ENCODE assay signal across 11 mouse cellular contexts in the genomic region with DNA sequence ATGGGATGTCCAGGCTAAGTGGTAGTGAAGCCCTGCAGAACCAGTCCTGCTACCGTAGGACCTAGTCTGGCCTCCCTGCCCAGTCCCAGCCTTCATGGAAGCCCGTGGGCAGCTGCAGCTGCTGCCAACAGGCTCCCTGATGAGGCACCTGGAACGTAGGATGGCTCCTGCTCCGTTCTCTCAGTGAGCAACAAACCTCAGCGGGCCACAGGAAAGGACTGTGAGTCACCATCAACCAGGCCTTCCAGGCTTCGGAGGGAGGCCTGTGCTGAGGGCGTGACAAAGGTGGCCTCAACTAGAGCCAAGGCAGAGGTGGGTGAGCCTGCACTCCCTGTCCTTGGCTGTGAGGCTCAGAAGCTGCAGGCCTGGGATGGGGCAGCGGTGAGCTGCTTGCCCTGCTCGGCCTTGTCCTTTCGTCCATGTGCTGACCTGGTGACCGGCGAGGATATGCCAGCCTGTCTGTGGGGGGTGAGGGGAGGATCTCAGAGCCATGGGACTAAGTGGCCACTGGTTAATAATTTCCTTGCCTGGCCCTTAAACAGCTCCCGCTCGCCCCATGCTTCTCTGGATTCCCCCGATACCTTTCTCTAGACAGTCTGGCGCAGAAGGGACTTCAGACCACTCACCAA. TPM values are rescaled to one million over a fixed set of nuclear protein-coding genes. Genes with fewer than 3 reads are reported as not detected.
DNase-seq lines count a peak whose midpoint lies in the region; ATAC-seq and TF ChIP-seq lines count a peak whose summit lies in the region.
"Had no signal": no experiment of that assay in that cellular context is flagged by ENCODE, and none has a peak within 500 bp of the region (broad histone marks: within the 10 kb centered on the region; RNA-seq: fewer than 3 reads in every experiment).

No protein-coding gene starts in this region.

- 63% methylated on average over 16 of the region's 16 CpGs for WGBS in stomach, embryonic 16.5 days
- WGBS in cerebellum, adult 2 months, result 86% methylated on average over 16 of the region's 16 CpGs

- TF ChIP-seq CTCF in cerebellum, adult 2 months (IDR thresholded peaks at IDR 0.05; ENCODE audit: borderline replicate concordance, insufficient read depth, low read depth, low read length), result no peak

- H3K9me3 ChIP-seq in stomach, embryonic 16.5 days (replicated peaks; ENCODE audit: control insufficient read depth, low read length), result no peaks in the 10 kb centered on the region
- H3K9me3 ChIP-seq: liver, embryonic 12.5 days; midbrain, embryonic 12.5 days had no signal

- peak overlapping the region; percentile 84 for H3K4me2 ChIP-seq in stomach, embryonic 16.5 days (ENCODE audit: low read depth, low read length)
- H3K4me2 ChIP-seq: liver, embryonic 12.5 days; midbrain, embryonic 12.5 days had no signal

- peaks cover 7% of the 10 kb centered on the region; the same call in 1 of the 2 replicates for H3K27me3 ChIP-seq in stomach, embryonic 16.5 days (ENCODE audit: control insufficient read depth, insufficient read depth, low read length)
- H3K27me3 ChIP-seq in cerebellum, adult 2 months (ENCODE audit: control insufficient read depth, insufficient read depth, low read length), result peaks cover 5% of the 10 kb centered on the region; the same call in 1 of the 2 replicates

- ATAC-seq in CD4-positive, CD25-positive, alpha-beta regulatory T cell, adult 4 months, result no peak
- ATAC-seq in stomach, embryonic 16.5 days (ENCODE audit: insufficient read depth, low FRiP score), result peak; percentile 34; the same call in 1 of the 2 replicates
- ATAC-seq: liver, embryonic 12.5 days had no signal

- H3K4me1 ChIP-seq in stomach, embryonic 16.5 days (ENCODE audit: control insufficient read depth, insufficient read depth, low read length), result peaks cover 22% of the 10 kb centered on the region
- H3K4me1 ChIP-seq in cerebellum, adult 2 months (ENCODE audit: control insufficient read depth, insufficient read depth, low read length), result peaks cover 3% of the 10 kb centered on the region; the same call in 1 of the 2 replicates

- H3K27ac ChIP-seq in stomach, embryonic 16.5 days (ENCODE audit: low read length), result peak overlapping the region; percentile 89
- H3K27ac ChIP-seq in cerebellum, adult 2 months (ENCODE audit: insufficient read depth, low read length), result no peak overlapping the region
- H3K27ac ChIP-seq: liver, embryonic 12.5 days; midbrain, embryonic 12.5 days had no signal

- no peaks in the 10 kb centered on the region for H3K36me3 ChIP-seq in stomach, embryonic 16.5 days (ENCODE audit: control insufficient read depth, insufficient read depth, low read length)
- H3K36me3 ChIP-seq: liver, embryonic 12.5 days; midbrain, embryonic 12.5 days had no signal

- TF ChIP-seq POLR2A in cerebellum, adult 2 months (IDR thresholded peaks at IDR 0.05; ENCODE audit: borderline replicate concordance, insufficient read depth, low read length), result no peak

- H3K4me3 ChIP-seq in stomach, embryonic 16.5 days (replicated peaks; ENCODE audit: low read length), result peak overlapping the region; percentile 57
- H3K4me3 ChIP-seq in cerebellum, adult 2 months (replicated peaks; ENCODE audit: insufficient read depth, low read depth, low read length), result no peak overlapping the region
- H3K4me3 ChIP-seq: liver, embryonic 12.5 days; midbrain, embryonic 12.5 days had no signal

- H3K9ac ChIP-seq in stomach, embryonic 16.5 days (ENCODE audit: low read length), result peak overlapping the region; percentile 76
- H3K9ac ChIP-seq: liver, embryonic 12.5 days; midbrain, embryonic 12.5 days had no signal

- peak; percentile 32 for DNase-seq in CD4-positive, CD25-positive, alpha-beta regulatory T cell, adult 2 months (ENCODE audit: low read depth, low spot score)
- peak; percentile 21 for DNase-seq in right cerebral cortex, adult 18-20 months
- no peak for DNase-seq in right cerebral cortex, postnatal 10 days (ENCODE audit: low spot score in 2 of 2)
- DNase-seq in kidney, adult 8-10 months, result peak; percentile 89 to 91
- DNase-seq in cerebellum, adult 2 months, result no peak
- no peak for DNase-seq in embryo, embryonic 11 days
- DNase-seq: layer of hippocampus, postnatal 36 days had no signal

RNA-seq across cellular contexts. Expression of gene Lad1, which starts 2.5 kb away (rescaled TPM):
- polyA plus RNA-seq in CD4-positive, CD25-positive, alpha-beta regulatory T cell, adult 4 months (2017; shearing (Covaris generic)), result 10 to 100 TPM in 1 of 2 experiments, 1 to 10 TPM in 1; 9.2 to 13.6 TPM
- 109 and 142 TPM in 2 replicates for polyA plus RNA-seq in stomach, embryonic 16.5 days (2015; fragmentation: Nextera tagmentation; extraction: Ambion mirVana)
- polyA plus RNA-seq in cerebellum, adult 2 months (2012; rRNA removed), result 0.76 and 1.2 TPM in 2 replicates

RNA-seq across cellular contexts. Expression of gene Tnnt2, which starts 15.3 kb away (rescaled TPM):
- polyA plus RNA-seq in CD4-positive, CD25-positive, alpha-beta regulatory T cell, adult 4 months (2017; shearing (Covaris generic)), result 1 to 10 TPM in 1 of 2 experiments, under 1 TPM in 1; 0.83 to 1.4 TPM
- polyA plus RNA-seq in stomach, embryonic 16.5 days (2015; fragmentation: Nextera tagmentation; extraction: Ambion mirVana), result 40.8 and 48.4 TPM in 2 replicates
- polyA plus RNA-seq in cerebellum, adult 2 months (2012; rRNA removed), result 1.4 and 2.8 TPM in 2 replicates

RNA-seq across cellular contexts. Expression of gene Tnni1, which starts 41.6 kb away (rescaled TPM):
- not detected for polyA plus RNA-seq in CD4-positive, CD25-positive, alpha-beta regulatory T cell, adult 4 months (2017; shearing (Covaris generic))
- polyA plus RNA-seq in stomach, embryonic 16.5 days (2015; fragmentation: Nextera tagmentation; extraction: Ambion mirVana), result 6.2 and 84.9 TPM in 2 replicates
- polyA plus RNA-seq in cerebellum, adult 2 months (2012; rRNA removed), result 22.1 and 25.9 TPM in 2 replicates

RNA-seq across cellular contexts. Expression of gene Phlda3, which starts 54.9 kb away (rescaled TPM):
- polyA plus RNA-seq in CD4-positive, CD25-positive, alpha-beta regulatory T cell, adult 4 months (2017; shearing (Covaris generic)), result under 1 TPM; 0.58 to 0.98 TPM
- 77.4 and 80.5 TPM in 2 replicates for polyA plus RNA-seq in stomach, embryonic 16.5 days (2015; fragmentation: Nextera tagmentation; extraction: Ambion mirVana)
- 72.7 and 93.0 TPM in 2 replicates for polyA plus RNA-seq in cerebellum, adult 2 months (2012; rRNA removed)

Comparison
In these comparisons a context has a peak if more than half of its experiments do, and no peak if none do; other contexts are left out.
1. DNase-seq: peak in CD4-positive, CD25-positive, alpha-beta regulatory T cell, adult 2 months (single experiment), right cerebral cortex, adult 18-20 months (single experiment) and kidney, adult 8-10 months (2 of 2); none in right cerebral cortex, postnatal 10 days (0 of 2), cerebellum, adult 2 months (0 of 2) and embryo, embryonic 11 days (single experiment).
2. RNA of gene Tnnt2, which starts 15.3 kb away (polyA plus RNA-seq): 40.8 to 48.4 TPM in stomach, embryonic 16.5 days; 1.4 to 2.8 TPM in cerebellum, adult 2 months and 0.83 to 1.4 TPM in CD4-positive, CD25-positive, alpha-beta regulatory T cell, adult 4 months; every median in the first group is over 10 times any median in the second.